20 mouse cellular contexts compared by ENCODE assay signal in genomic region chr7:49415131-49415530, GRCm38 (mm10).
DNase-seq lines count a peak whose midpoint lies in the region; ATAC-seq lines count a peak whose summit lies in the region.
"Had no signal": no experiment of that assay in that cellular context is flagged by ENCODE, and none has a peak within 500 bp of the region (broad histone marks: within the 10 kb centered on the region; RNA-seq: fewer than 3 reads in every experiment).

No protein-coding gene starts in this region.

- no peak for ATAC-seq in forebrain, embryonic 15.5 days (replicated peaks)
- ATAC-seq in forebrain, embryonic 11.5 days (replicated peaks; ENCODE audit: low FRiP score): no peak
- no peak for ATAC-seq in hindbrain, embryonic 14.5 days (ENCODE audit: low FRiP score)
- no peak for ATAC-seq in hindbrain, embryonic 12.5 days (ENCODE audit: low FRiP score)
- ATAC-seq: intestine, embryonic 15.5 days had no signal

- no peaks in the 10 kb centered on the region for H3K9me3 ChIP-seq in forebrain, embryonic 15.5 days
- no peaks in the 10 kb centered on the region for H3K9me3 ChIP-seq in forebrain, embryonic 11.5 days (ENCODE audit: control insufficient read depth, low read length)
- no peaks in the 10 kb centered on the region for H3K9me3 ChIP-seq in hindbrain, embryonic 14.5 days (ENCODE audit: control insufficient read depth, low read length)
- no peaks in the 10 kb centered on the region for H3K9me3 ChIP-seq in hindbrain, embryonic 12.5 days (replicated peaks)
- H3K9me3 ChIP-seq: embryonic facial prominence, embryonic 15.5 days; intestine, embryonic 15.5 days had no signal

- no peaks in the 10 kb centered on the region for H3K36me3 ChIP-seq in forebrain, embryonic 15.5 days
- H3K36me3 ChIP-seq in forebrain, embryonic 11.5 days (ENCODE audit: control insufficient read depth, insufficient read depth, low read length): no peaks in the 10 kb centered on the region
- H3K36me3 ChIP-seq in hindbrain, embryonic 14.5 days (replicated peaks; ENCODE audit: control insufficient read depth, insufficient read depth): no peaks in the 10 kb centered on the region
- H3K36me3 ChIP-seq in hindbrain, embryonic 12.5 days: peaks cover 17% of the 10 kb centered on the region
- H3K36me3 ChIP-seq: embryonic facial prominence, embryonic 15.5 days had no signal

- WGBS in forebrain, embryonic 15.5 days: 73% methylated on average over 7 of the region's 7 CpGs
- 88% methylated on average over 7 of the region's 7 CpGs for WGBS in forebrain, embryonic 11.5 days
- 72% methylated on average over 7 of the region's 7 CpGs for whole genome bisulfite sequencing in hindbrain, embryonic 14.5 days
- WGBS in hindbrain, embryonic 12.5 days: 81% methylated on average over 7 of the region's 7 CpGs

- no peak overlapping the region for H3K9ac ChIP-seq in forebrain, embryonic 15.5 days (replicated peaks)
- no peak overlapping the region for H3K9ac ChIP-seq in forebrain, embryonic 11.5 days (ENCODE audit: low read length)
- H3K9ac ChIP-seq in hindbrain, embryonic 14.5 days: no peak overlapping the region
- H3K9ac ChIP-seq in hindbrain, embryonic 12.5 days: no peak overlapping the region
- H3K9ac ChIP-seq: embryonic facial prominence, embryonic 15.5 days; heart, embryonic 12.5 days; intestine, embryonic 15.5 days had no signal

- peaks cover 4% of the 10 kb centered on the region for H3K4me1 ChIP-seq in forebrain, embryonic 15.5 days
- no peaks in the 10 kb centered on the region; the same call in 1 of the 2 replicates for H3K4me1 ChIP-seq in forebrain, embryonic 11.5 days (replicated peaks; ENCODE audit: control insufficient read depth, insufficient read depth, low read length)
- H3K4me1 ChIP-seq in hindbrain, embryonic 14.5 days (replicated peaks; ENCODE audit: control insufficient read depth, insufficient read depth, low read length): no peaks in the 10 kb centered on the region
- no peaks in the 10 kb centered on the region for H3K4me1 ChIP-seq in hindbrain, embryonic 12.5 days
- H3K4me1 ChIP-seq: intestine, embryonic 15.5 days had no signal

- no peaks in the 10 kb centered on the region for H3K27me3 ChIP-seq in forebrain, embryonic 15.5 days
- H3K27me3 ChIP-seq in forebrain, embryonic 11.5 days (ENCODE audit: control insufficient read depth, insufficient read depth, low read length): no peaks in the 10 kb centered on the region; the same call in 1 of the 2 replicates
- no peaks in the 10 kb centered on the region for H3K27me3 ChIP-seq in hindbrain, embryonic 14.5 days (ENCODE audit: control insufficient read depth, insufficient read depth, low read length)
- H3K27me3 ChIP-seq in hindbrain, embryonic 12.5 days: no peaks in the 10 kb centered on the region
- H3K27me3 ChIP-seq: embryonic facial prominence, embryonic 15.5 days; heart, embryonic 12.5 days; intestine, embryonic 15.5 days had no signal

- H3K27ac ChIP-seq in forebrain, embryonic 15.5 days (replicated peaks): peak overlapping the region; percentile 46; the same call in 1 of the 2 replicates
- H3K27ac ChIP-seq in forebrain, embryonic 11.5 days (ENCODE audit: low read depth, low read length): no peak overlapping the region
- 0 out of 2 replicates have a peak overlapping the region, but pooled peaks have one; percentile 10 for H3K27ac ChIP-seq in hindbrain, embryonic 14.5 days
- no peak overlapping the region for H3K27ac ChIP-seq in hindbrain, embryonic 12.5 days
- H3K27ac ChIP-seq: embryonic facial prominence, embryonic 15.5 days; gastrocnemius, adult 2 months; intestine, embryonic 15.5 days had no signal

- intact Hi-C loops in left cerebral cortex, postnatal 4 days (cut with DNase I): no loop called here
- intact Hi-C loops in left cerebral cortex, postnatal 14 days (cut with DNase I): no loop called here

- DNase-seq in forebrain, embryonic 11.5 days (ENCODE audit: low spot score): no peak
- no peak for DNase-seq in hindbrain, embryonic 14.5 days (ENCODE audit: low spot score)
- DNase-seq in left cerebral cortex, postnatal 4 days: peak; percentile 54
- DNase-seq in left cerebral cortex, postnatal 14 days (ENCODE audit: low spot score in 2 of 2): no peak
- peak; percentile 44 for DNase-seq in brain, adult 2 months (ENCODE audit: low read depth, low spot score)
- DNase-seq in cerebellum, adult 9-11 months: no peak
- DNase-seq: adrenal gland, adult 2 months; adrenal gland, postnatal 25 days; cerebellum, adult 11 months; cerebellum, adult 8-10 months; embryo, embryonic 11 days; gastrocnemius, adult 2 months; gastrocnemius, postnatal 25 days; kidney, adult 18-20 months had no signal

- no peak overlapping the region for H3K4me2 ChIP-seq in forebrain, embryonic 15.5 days (replicated peaks)
- no peak overlapping the region for H3K4me2 ChIP-seq in forebrain, embryonic 11.5 days (ENCODE audit: low read depth, low read length, severe bottlenecking)
- no peak overlapping the region for H3K4me2 ChIP-seq in hindbrain, embryonic 14.5 days (replicated peaks)
- H3K4me2 ChIP-seq in hindbrain, embryonic 12.5 days (replicated peaks): no peak overlapping the region
- H3K4me2 ChIP-seq: embryonic facial prominence, embryonic 15.5 days; heart, embryonic 12.5 days; intestine, embryonic 15.5 days had no signal

- no peak overlapping the region for H3K4me3 ChIP-seq in forebrain, embryonic 15.5 days
- no peak overlapping the region for H3K4me3 ChIP-seq in forebrain, embryonic 11.5 days (ENCODE audit: low read depth, low read length)
- no peak overlapping the region for H3K4me3 ChIP-seq in hindbrain, embryonic 14.5 days (replicated peaks; ENCODE audit: low read length)
- no peak overlapping the region for H3K4me3 ChIP-seq in hindbrain, embryonic 12.5 days
- H3K4me3 ChIP-seq: embryonic facial prominence, embryonic 15.5 days; erythroblast, embryonic 14.5 days; gastrocnemius, adult 2 months; heart, embryonic 12.5 days; intestine, embryonic 15.5 days had no signal

Comparison
In these comparisons a context has a peak if more than half of its experiments do, and no peak if none do; other contexts are left out.
1. H3K27ac ChIP-seq: peak in forebrain, embryonic 15.5 days (single experiment) and hindbrain, embryonic 14.5 days (single experiment); none in forebrain, embryonic 11.5 days (single experiment) and hindbrain, embryonic 12.5 days (single experiment).
2. DNase-seq: peak in left cerebral cortex, postnatal 4 days (single experiment) and brain, adult 2 months (single experiment); none in forebrain, embryonic 11.5 days (single experiment), hindbrain, embryonic 14.5 days (single experiment), left cerebral cortex, postnatal 14 days (0 of 2) and cerebellum, adult 9-11 months (single experiment).